Mouse (Mus musculus): ENCODE measurements around the gene Tgif2.

DNA sequence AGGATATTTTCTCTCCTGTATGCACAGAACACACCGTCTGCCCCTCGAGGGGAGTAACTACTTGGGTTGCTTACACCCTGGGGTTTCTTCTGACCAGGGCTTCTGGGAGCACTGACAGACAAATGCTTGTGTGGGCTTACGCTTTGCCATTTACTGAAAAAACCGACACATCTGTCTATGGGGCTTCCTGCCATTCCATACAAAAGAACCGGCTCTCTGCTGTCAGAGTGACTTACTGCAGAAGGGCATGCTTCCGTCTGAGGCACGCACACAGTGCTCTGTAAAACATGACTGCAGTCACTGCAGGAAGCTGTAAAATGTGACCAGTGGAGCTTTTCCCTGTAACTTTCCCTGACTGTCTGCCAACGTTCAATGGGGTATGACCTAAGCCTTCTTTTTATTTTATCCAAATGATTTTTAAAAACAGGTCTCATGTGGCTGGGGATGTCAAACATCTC is 25.4 kb upstream of the Tgif2 start:
- no peak for TF ChIP-seq CTCF (IDR thresholded peaks at IDR 0.05)
- TF ChIP-seq EP300 (IDR thresholded peaks at IDR 0.05), result no peak; the same call in 1 of the 2 replicates

Data from lung, postnatal 0 days (tissue).